Mouse (Mus musculus) embryonic facial prominence, embryonic 10.5 days (tissue): ENCODE measurements at regions not wholly inside any gene's neighbourhood (a gene's known extent, or its start where the extent isn't known, plus 50 kb on each side); places are given as distances from the start of the nearest gene placed in this dataset.

Source experiments
- DNase-seq: peaks from one replicate; pipeline ENCODE4 v3.0.0-alpha.2; 2017; ENCODE audit warnings: low spot score
- H3K27ac ChIP-seq: fragments of 300-500 bp; sonication (generic); replicated peaks from 2 replicates; pipeline ENCODE4 v1.5.1; 2016; ENCODE audit warnings: mild to moderate bottlenecking
- H3K27me3 ChIP-seq: fragments of 300-500 bp; sonication (generic); replicated peaks from 2 replicates; pipeline ENCODE4 v1.6.1; 2016; ENCODE audit warnings: low read depth, mild to moderate bottlenecking; ENCODE audit not compliant: poor library complexity, severe bottlenecking
- H3K36me3 ChIP-seq: fragments of 300-500 bp; sonication (generic); replicated peaks from 2 replicates; pipeline ENCODE4 v1.6.1; 2016; ENCODE audit warnings: mild to moderate bottlenecking, moderate library complexity
- H3K4me1 ChIP-seq: fragments of 300-500 bp; sonication (generic); 2 replicates; pipeline ENCODE4 v1.6.1; 2016
- H3K4me3 ChIP-seq: fragments of 300-500 bp; sonication (generic); 2 replicates; pipeline ENCODE4 v1.5.1; 2016; ENCODE audit warnings: mild to moderate bottlenecking, moderate library complexity
- H3K9me3 ChIP-seq: fragments of 300-500 bp; sonication (generic); 2 replicates; pipeline ENCODE4 v1.6.1; 2016; ENCODE audit warnings: mild to moderate bottlenecking
- WGBS: fragments of 180-500 bp; shearing (Covaris S2); methylation state at CpG from one replicate; pipeline ENCODE4 v1.1.7; 2016; 5-methylcytosine and 5-hydroxymethylcytosine counted together

- 0 out of 2 replicates have a peak, but pooled peaks cover 2% of the 10 kb centered on the region for H3K9me3 ChIP-seq
- 83% methylated on average over 4 of the region's 4 CpGs for WGBS
Observed at GRCm38 (mm10) chr2:124751832-124752231, 316.1 kb upstream of the Slc24a5 start.

DNA sequence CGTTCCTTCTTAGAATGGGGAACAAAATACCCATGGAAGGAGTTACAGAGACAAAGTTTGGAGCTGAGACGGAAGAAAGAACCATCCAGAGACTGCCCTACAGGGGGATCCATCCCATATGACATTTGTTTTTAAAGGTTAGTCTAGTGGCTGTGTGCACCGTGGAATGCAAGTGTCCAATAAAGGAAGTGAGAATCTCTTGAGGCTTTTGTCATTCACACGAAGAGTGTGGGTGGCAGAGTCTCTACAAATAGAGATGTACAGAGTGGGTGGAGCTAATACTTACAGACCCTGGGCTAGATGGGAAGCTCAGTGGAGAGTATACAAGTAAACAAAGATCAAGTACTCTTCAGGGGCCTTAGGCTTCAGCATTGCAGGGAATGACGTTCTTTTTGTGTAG lies 314.2 kb upstream of the Slc24a5 start:
- H3K27me3 ChIP-seq, result no peaks in the 10 kb centered on the region
- no peak overlapping the region for H3K4me3 ChIP-seq
- 83% methylated on average over 5 of the region's 5 CpGs for WGBS
- no peaks in the 10 kb centered on the region for H3K4me1 ChIP-seq
- no peak overlapping the region for H3K27ac ChIP-seq
- H3K36me3 ChIP-seq, result no peaks in the 10 kb centered on the region
- H3K9me3 ChIP-seq, result 0 out of 2 replicates have a peak, but pooled peaks cover 2% of the 10 kb centered on the region
- no peak for DNase-seq

More at GRCm38 (mm10) chr2:124751832-124752231, 316.1 kb upstream of the Slc24a5 start:
- Histone ChIP-seq H3K4me3 (no peak overlapping the region), H3K4me1 (no peaks in the 10 kb centered on the region), H3K27ac (no peak overlapping the region), H3K27me3 (no peaks in the 10 kb centered on the region), H3K36me3 (no peaks in the 10 kb centered on the region)
- DNase-seq, result no peak

- H3K27me3 ChIP-seq, result no peaks in the 10 kb centered on the region
- WGBS, result 94% methylated on average over 4 of the region's 4 CpGs
- H3K27ac ChIP-seq, result no peak overlapping the region
- no peaks in the 10 kb centered on the region for H3K36me3 ChIP-seq
- H3K4me3 ChIP-seq, result no peak overlapping the region
- H3K9me3 ChIP-seq, result 0 out of 2 replicates have a peak, but pooled peaks cover 2% of the 10 kb centered on the region
- DNase-seq, result no peak
- no peaks in the 10 kb centered on the region for H3K4me1 ChIP-seq
Observed at GRCm38 (mm10) chr2:124755244-124755643, 312.7 kb upstream of the Slc24a5 start.

GRCm38 (mm10) chr2:124758992-124759391 lies 308.9 kb upstream of the Slc24a5 start:
- no peak overlapping the region for H3K4me3 ChIP-seq
- H3K27ac ChIP-seq, result no peak overlapping the region
- H3K9me3 ChIP-seq, result no peaks in the 10 kb centered on the region
- no peaks in the 10 kb centered on the region for H3K27me3 ChIP-seq
- no peak for DNase-seq
- WGBS, result 94% methylated on average over 2 of the region's 2 CpGs
- H3K4me1 ChIP-seq, result no peaks in the 10 kb centered on the region
- H3K36me3 ChIP-seq, result no peaks in the 10 kb centered on the region

GRCm38 (mm10) chr2:124763650-124764049 lies 304.3 kb upstream of the Slc24a5 start:
- DNase-seq, result no peak
- WGBS, result 85% methylated on average over 7 of the region's 7 CpGs
- Histone ChIP-seq H3K9me3 (no peaks in the 10 kb centered on the region), H3K4me3 (no peak overlapping the region), H3K4me1 (peaks cover 6% of the 10 kb centered on the region), H3K27me3 (no peaks in the 10 kb centered on the region), H3K36me3 (no peaks in the 10 kb centered on the region), H3K27ac (no peak overlapping the region)

DNA sequence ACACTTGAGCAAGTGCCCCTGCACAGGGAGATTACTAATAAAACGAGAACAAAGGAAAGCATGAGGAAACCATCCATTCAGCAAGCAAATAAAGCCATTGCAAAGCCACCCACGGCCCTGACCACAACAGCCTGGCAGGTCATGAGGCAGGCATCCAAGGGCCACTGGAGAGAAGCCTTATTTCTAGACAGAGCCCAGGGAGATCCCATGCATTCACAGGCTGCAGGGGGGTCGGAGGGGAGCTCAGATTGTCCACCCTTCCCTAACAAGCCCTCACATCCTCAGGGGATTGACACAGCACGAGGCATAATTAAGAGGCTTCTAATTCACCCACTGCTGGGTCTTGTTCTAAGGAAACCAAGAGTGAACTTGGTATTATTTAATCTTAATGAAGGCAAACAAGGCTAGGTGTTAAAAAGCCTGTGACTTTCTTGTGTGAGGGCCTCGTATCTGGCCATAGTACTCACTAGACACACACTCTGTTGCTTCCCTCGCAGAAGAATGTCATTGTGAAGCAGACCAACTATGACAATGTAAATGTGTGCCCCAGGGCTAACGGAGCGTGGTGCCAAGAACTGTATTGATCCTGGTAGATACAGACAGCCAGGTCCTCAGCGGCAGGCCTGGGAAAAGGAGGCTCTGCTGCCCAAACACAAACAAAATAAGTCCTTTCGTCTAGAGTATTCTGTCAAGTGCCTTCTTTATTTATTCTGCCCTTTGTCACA lies 303.6 kb upstream of the Slc24a5 start:
- H3K4me1 ChIP-seq, result peaks cover 6% of the 10 kb centered on the region
- H3K36me3 ChIP-seq, result no peaks in the 10 kb centered on the region
- DNase-seq, result no peak
- H3K27ac ChIP-seq, result no peak overlapping the region
- no peak overlapping the region for H3K4me3 ChIP-seq
- WGBS, result 51% methylated on average over 10 of the region's 10 CpGs
- no peaks in the 10 kb centered on the region for H3K9me3 ChIP-seq
- H3K27me3 ChIP-seq, result no peaks in the 10 kb centered on the region

DNA sequence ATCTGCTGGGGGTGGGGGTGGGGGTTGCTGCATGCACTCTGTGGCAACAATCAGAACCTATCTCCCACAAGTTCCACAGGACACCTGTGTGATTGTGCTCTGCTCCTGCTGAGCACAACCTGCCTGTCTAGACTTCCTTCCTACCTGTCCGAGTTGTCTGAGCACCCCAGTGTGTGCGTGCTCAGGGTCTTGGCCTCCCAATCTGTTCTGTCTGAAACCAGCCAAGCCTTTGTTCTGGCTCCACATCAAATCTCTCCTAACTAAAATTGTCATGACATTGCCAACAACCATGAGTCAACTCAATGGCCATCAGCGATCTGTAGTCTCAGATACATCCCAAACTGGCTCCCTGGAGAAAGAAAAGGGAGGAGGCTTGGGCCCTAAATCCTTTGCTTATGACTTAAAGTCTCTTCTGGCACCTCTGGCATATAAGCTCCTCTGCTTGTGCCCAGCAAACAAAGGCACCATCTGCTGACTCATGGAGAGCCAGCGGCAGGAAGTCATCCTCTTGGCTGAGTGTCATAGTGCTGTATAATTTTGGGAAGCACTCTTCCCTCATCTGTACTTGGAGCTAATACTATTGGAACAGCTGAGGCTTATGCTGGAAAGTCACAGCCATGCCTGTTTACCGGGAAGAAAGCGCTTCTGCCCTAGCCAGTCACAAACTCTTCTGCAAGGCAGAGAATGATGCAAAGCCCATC lies 298.5 kb upstream of the Slc24a5 start:
- 89% methylated on average over 6 of the region's 6 CpGs for WGBS
- Histone ChIP-seq H3K4me3 (no peak overlapping the region), H3K9me3 (no peaks in the 10 kb centered on the region), H3K27me3 (no peaks in the 10 kb centered on the region), H3K36me3 (no peaks in the 10 kb centered on the region), H3K4me1 (peaks cover 15% of the 10 kb centered on the region), H3K27ac (no peak overlapping the region)
- DNase-seq, result no peak

GRCm38 (mm10) chr2:124770028-124770427 lies 297.9 kb upstream of the Slc24a5 start:
- 77% methylated on average over 2 of the region's 2 CpGs for WGBS
- no peak for DNase-seq
- peaks cover 13% of the 10 kb centered on the region for H3K4me1 ChIP-seq

DNA sequence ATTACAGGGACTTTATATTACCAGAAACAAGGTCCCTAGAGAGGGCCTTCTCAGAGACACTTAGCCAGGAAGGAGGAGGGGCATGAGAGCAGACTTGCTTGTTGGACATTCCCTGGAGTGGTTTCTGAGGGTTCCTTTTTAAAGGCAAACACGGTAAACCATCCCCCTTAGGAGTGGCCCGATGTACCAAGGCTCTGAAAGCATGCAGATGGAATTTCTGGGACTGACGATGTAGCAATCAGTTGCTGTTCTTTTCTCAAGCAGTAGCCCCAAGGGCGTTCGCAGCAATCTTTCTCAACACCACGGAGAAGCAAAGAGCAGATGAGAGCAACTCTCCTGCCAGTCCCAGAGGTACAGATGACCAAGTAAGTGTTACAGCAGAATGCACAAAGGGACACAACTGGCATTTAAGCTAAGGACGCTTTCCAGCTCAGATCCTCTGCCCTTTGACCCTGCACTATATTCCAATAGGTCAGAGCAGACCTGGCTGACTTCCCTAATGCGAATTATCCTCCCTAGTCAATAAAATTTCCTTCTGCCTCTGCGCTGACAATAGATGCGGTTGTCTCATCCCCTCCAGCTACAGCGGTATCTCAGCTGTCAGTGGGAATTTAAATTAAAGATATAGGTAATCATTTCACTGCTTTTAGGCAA lies 295.7 kb upstream of the Slc24a5 start:
- H3K27me3 ChIP-seq, result no peaks in the 10 kb centered on the region
- 0 out of 2 replicates have a peak overlapping the region, but pooled peaks have one; percentile 35 for H3K27ac ChIP-seq
- no peaks in the 10 kb centered on the region for H3K9me3 ChIP-seq
- 28% methylated on average over 11 of the region's 11 CpGs for WGBS
- peaks cover 13% of the 10 kb centered on the region for H3K4me1 ChIP-seq
- H3K36me3 ChIP-seq, result no peaks in the 10 kb centered on the region
- H3K4me3 ChIP-seq, result no peak overlapping the region
- peak; percentile 11 for DNase-seq

More at GRCm38 (mm10) chr2:124770028-124770427, 297.9 kb upstream of the Slc24a5 start:
- H3K27ac ChIP-seq, result no peak overlapping the region
- no peak overlapping the region for H3K4me3 ChIP-seq
- H3K9me3 ChIP-seq, result no peaks in the 10 kb centered on the region
- no peaks in the 10 kb centered on the region for H3K27me3 ChIP-seq
- H3K36me3 ChIP-seq, result no peaks in the 10 kb centered on the region

- Histone ChIP-seq H3K4me1 (peaks cover 13% of the 10 kb centered on the region), H3K27me3 (no peaks in the 10 kb centered on the region), H3K36me3 (no peaks in the 10 kb centered on the region), H3K9me3 (no peaks in the 10 kb centered on the region), H3K27ac (no peak overlapping the region), H3K4me3 (no peak overlapping the region)
- WGBS, result 72% methylated on average over 3 of the region's 3 CpGs
- DNase-seq, result no peak
Observed at GRCm38 (mm10) chr2:124775737-124776136, 292.2 kb upstream of the Slc24a5 start.

DNA sequence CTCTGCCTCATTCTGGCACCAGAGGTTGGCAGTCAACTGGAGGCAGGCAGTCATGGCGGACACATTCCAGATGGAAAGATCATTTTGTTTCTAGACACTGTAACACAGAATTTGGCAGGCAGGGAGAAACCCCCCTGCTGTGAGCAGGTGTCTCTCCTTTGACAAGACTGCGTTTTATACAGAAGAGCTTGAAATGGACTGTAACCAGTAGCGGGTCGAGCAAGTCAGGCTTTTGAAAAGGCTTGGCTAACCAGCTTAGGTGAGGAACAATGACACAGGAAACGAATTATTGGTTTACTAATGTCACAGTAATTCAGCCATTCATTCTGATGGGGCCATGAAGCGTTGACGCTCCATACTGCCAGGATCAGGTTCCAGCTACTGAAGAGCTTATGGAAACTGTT lies 275.3 kb upstream of the Slc24a5 start:
- Histone ChIP-seq H3K27me3 (no peaks in the 10 kb centered on the region), H3K27ac (no peak overlapping the region), H3K4me3 (no peak overlapping the region), H3K4me1 (no peaks in the 10 kb centered on the region), H3K36me3 (no peaks in the 10 kb centered on the region), H3K9me3 (no peaks in the 10 kb centered on the region)
- WGBS, result 59% methylated on average over 7 of the region's 7 CpGs
- DNase-seq, result peak; percentile 13

DNA sequence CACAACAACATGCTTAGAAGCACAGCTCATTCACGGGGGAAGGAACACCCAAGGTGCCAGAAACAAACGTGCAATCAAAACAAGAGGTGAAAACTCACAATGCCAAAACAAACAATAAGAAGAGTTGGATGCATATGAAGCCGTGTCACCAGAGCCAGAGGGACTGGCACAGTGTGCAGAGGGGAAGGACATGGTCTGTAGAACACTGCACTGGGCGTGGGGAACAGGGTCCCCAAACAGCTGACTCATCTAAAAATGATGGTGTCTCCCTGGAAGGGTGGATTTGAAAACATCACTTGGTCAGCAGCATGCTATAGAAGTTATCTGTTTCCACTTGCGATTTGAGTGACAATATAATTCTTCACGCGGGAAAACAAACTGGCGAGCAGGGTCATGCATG lies 256.2 kb upstream of the Slc24a5 start:
- no peak overlapping the region for H3K4me3 ChIP-seq
- WGBS, result 85% methylated on average over 8 of the region's 8 CpGs
- H3K4me1 ChIP-seq, result no peaks in the 10 kb centered on the region

More for the DNA sequence above, 256.2 kb upstream of the Slc24a5 start:
- Histone ChIP-seq H3K36me3 (no peaks in the 10 kb centered on the region), H3K9me3 (no peaks in the 10 kb centered on the region), H3K27me3 (no peaks in the 10 kb centered on the region), H3K27ac (no peak overlapping the region)
- no peak for DNase-seq
